ENCODE assay signal across 29 mouse cellular contexts in genomic region chr4:68926091-68926490, GRCm38 (mm10). TPM values are rescaled to one million over a fixed set of nuclear protein-coding genes. Genes with fewer than 3 reads are reported as not detected.
DNase-seq lines count a peak whose midpoint lies in the region; ATAC-seq and TF ChIP-seq lines count a peak whose summit lies in the region.
"Had no signal": no experiment of that assay in that cellular context is flagged by ENCODE, and none has a peak within 500 bp of the region (broad histone marks: within the 10 kb centered on the region; RNA-seq: fewer than 3 reads in every experiment).

No protein-coding gene starts in this region.

- 85% methylated on average over 2 of the region's 2 CpGs for WGBS in midbrain, embryonic 11.5 days
- WGBS in midbrain, embryonic 10.5 days, result 79% methylated on average over 2 of the region's 2 CpGs
- WGBS in embryonic facial prominence, embryonic 15.5 days, result 43% methylated on average over 2 of the region's 2 CpGs
- WGBS in midbrain, embryonic 13.5 days, result 65% methylated on average over 2 of the region's 2 CpGs
- 55% methylated on average over 2 of the region's 2 CpGs for WGBS in midbrain, embryonic 16.5 days
- WGBS in kidney, embryonic 15.5 days, result 66% methylated on average over 2 of the region's 2 CpGs

- peak; percentile 63; the same call in 1 of the 2 replicates for ATAC-seq in midbrain, embryonic 11.5 days (ENCODE audit: low FRiP score)
- ATAC-seq in embryonic facial prominence, embryonic 15.5 days (ENCODE audit: insufficient number of reproducible peaks, low FRiP score, low TSS enrichment, low read depth), result 0 out of 2 replicates have a peak, but pooled peaks have one; percentile 65
- ATAC-seq in midbrain, embryonic 13.5 days, result peak; percentile 76
- peak; percentile 68 for ATAC-seq in midbrain, embryonic 16.5 days
- no peak for ATAC-seq in kidney, embryonic 15.5 days (replicated peaks; ENCODE audit: low FRiP score)
- ATAC-seq: CD4-positive, CD25-positive, alpha-beta regulatory T cell, adult 4 months; forebrain, embryonic 15.5 days; hindbrain, postnatal 0 days; inflammation-experienced regulatory T-cells, adult 6 months had no signal

- no peaks in the 10 kb centered on the region for H3K9me3 ChIP-seq in midbrain, embryonic 11.5 days (ENCODE audit: control insufficient read depth, low read length)
- H3K9me3 ChIP-seq in midbrain, embryonic 10.5 days (replicated peaks), result no peaks in the 10 kb centered on the region
- H3K9me3 ChIP-seq in embryonic facial prominence, embryonic 15.5 days (replicated peaks), result no peaks in the 10 kb centered on the region
- H3K9me3 ChIP-seq in midbrain, embryonic 13.5 days, result no peaks in the 10 kb centered on the region
- no peaks in the 10 kb centered on the region for H3K9me3 ChIP-seq in midbrain, embryonic 16.5 days (replicated peaks; ENCODE audit: control insufficient read depth, low read length, poor library complexity, severe bottlenecking)
- H3K9me3 ChIP-seq in kidney, embryonic 15.5 days (replicated peaks), result no peaks in the 10 kb centered on the region
- H3K9me3 ChIP-seq: forebrain, embryonic 12.5 days; forebrain, embryonic 15.5 days; heart, embryonic 12.5 days; heart, embryonic 15.5 days had no signal

- no peaks in the 10 kb centered on the region for H3K36me3 ChIP-seq in midbrain, embryonic 11.5 days (ENCODE audit: control insufficient read depth, insufficient read depth, low read length)
- no peaks in the 10 kb centered on the region for H3K36me3 ChIP-seq in midbrain, embryonic 10.5 days
- no peaks in the 10 kb centered on the region for H3K36me3 ChIP-seq in embryonic facial prominence, embryonic 15.5 days
- H3K36me3 ChIP-seq in midbrain, embryonic 13.5 days, result no peaks in the 10 kb centered on the region
- H3K36me3 ChIP-seq in midbrain, embryonic 16.5 days (ENCODE audit: control insufficient read depth, insufficient read depth, low read length), result no peaks in the 10 kb centered on the region
- H3K36me3 ChIP-seq in kidney, embryonic 15.5 days, result no peaks in the 10 kb centered on the region
- H3K36me3 ChIP-seq: forebrain, embryonic 12.5 days; forebrain, embryonic 15.5 days; heart, embryonic 12.5 days; heart, embryonic 15.5 days had no signal

- no peak for DNase-seq in midbrain, embryonic 11.5 days (ENCODE audit: low spot score, missing footprints)
- DNase-seq in midbrain, embryonic 10.5 days (ENCODE audit: low spot score), result no peak
- DNase-seq in layer of hippocampus, adult 2 months (ENCODE audit: low spot score in 2 of 2), result no peak
- DNase-seq: adrenal gland, adult 2 months; adrenal gland, postnatal 14 days; cerebellum, adult 11-12 months; cerebellum, adult 8-10 months; cerebellum, postnatal 10 days; cerebellum, postnatal 36 days; embryo, embryonic 11 days; gastrocnemius, adult 2 months; gastrocnemius, postnatal 14 days; heart, adult 18-20 months; heart, postnatal 10 days; heart, postnatal 4 days had no signal

- no peak overlapping the region for H3K4me3 ChIP-seq in midbrain, embryonic 11.5 days (ENCODE audit: low read depth, low read length)
- H3K4me3 ChIP-seq in midbrain, embryonic 10.5 days, result no peak overlapping the region
- H3K4me3 ChIP-seq in embryonic facial prominence, embryonic 15.5 days (replicated peaks), result no peak overlapping the region
- H3K4me3 ChIP-seq in midbrain, embryonic 13.5 days (replicated peaks), result no peak overlapping the region
- no peak overlapping the region for H3K4me3 ChIP-seq in midbrain, embryonic 16.5 days (ENCODE audit: low read depth, low read length)
- no peak overlapping the region for H3K4me3 ChIP-seq in layer of hippocampus, adult 2 months
- no peak overlapping the region for H3K4me3 ChIP-seq in kidney, embryonic 15.5 days (replicated peaks)
- H3K4me3 ChIP-seq: erythroblast, embryonic 14.5 days; forebrain, embryonic 12.5 days; forebrain, embryonic 15.5 days; gastrocnemius, adult 2 months; heart, embryonic 12.5 days; heart, embryonic 15.5 days had no signal

- TF ChIP-seq CTCF in layer of hippocampus, adult 2 months (conservative IDR thresholded peaks at IDR 0.05), result no peak

- no peak overlapping the region for H3K4me2 ChIP-seq in midbrain, embryonic 11.5 days
- no peak overlapping the region for H3K4me2 ChIP-seq in embryonic facial prominence, embryonic 15.5 days (replicated peaks)
- H3K4me2 ChIP-seq in midbrain, embryonic 13.5 days (replicated peaks), result no peak overlapping the region
- no peak overlapping the region for H3K4me2 ChIP-seq in midbrain, embryonic 16.5 days (ENCODE audit: low read length)
- H3K4me2 ChIP-seq in kidney, embryonic 15.5 days, result no peak overlapping the region
- H3K4me2 ChIP-seq: forebrain, embryonic 12.5 days; forebrain, embryonic 15.5 days; heart, embryonic 12.5 days; heart, embryonic 15.5 days; hindbrain, embryonic 14.5 days had no signal

- H3K4me1 ChIP-seq in midbrain, embryonic 11.5 days (ENCODE audit: control insufficient read depth, insufficient read depth, low read length), result no peaks in the 10 kb centered on the region
- H3K4me1 ChIP-seq in midbrain, embryonic 10.5 days, result no peaks in the 10 kb centered on the region
- H3K4me1 ChIP-seq in embryonic facial prominence, embryonic 15.5 days, result no peaks in the 10 kb centered on the region
- no peaks in the 10 kb centered on the region for H3K4me1 ChIP-seq in midbrain, embryonic 13.5 days (replicated peaks)
- no peaks in the 10 kb centered on the region for H3K4me1 ChIP-seq in midbrain, embryonic 16.5 days (ENCODE audit: control insufficient read depth, insufficient read depth, low read length)
- H3K4me1 ChIP-seq in kidney, embryonic 15.5 days, result no peaks in the 10 kb centered on the region
- H3K4me1 ChIP-seq: forebrain, embryonic 12.5 days; forebrain, embryonic 15.5 days; heart, embryonic 12.5 days; heart, embryonic 15.5 days had no signal

- no peaks in the 10 kb centered on the region for H3K27me3 ChIP-seq in midbrain, embryonic 11.5 days (ENCODE audit: control insufficient read depth, insufficient read depth, low read length)
- H3K27me3 ChIP-seq in midbrain, embryonic 10.5 days (ENCODE audit: low read depth, poor library complexity, severe bottlenecking), result no peaks in the 10 kb centered on the region
- H3K27me3 ChIP-seq in embryonic facial prominence, embryonic 15.5 days, result no peaks in the 10 kb centered on the region
- no peaks in the 10 kb centered on the region for H3K27me3 ChIP-seq in midbrain, embryonic 13.5 days
- H3K27me3 ChIP-seq in midbrain, embryonic 16.5 days (ENCODE audit: control insufficient read depth, insufficient read depth, low read depth, low read length), result no peaks in the 10 kb centered on the region
- H3K27me3 ChIP-seq in kidney, embryonic 15.5 days, result no peaks in the 10 kb centered on the region
- H3K27me3 ChIP-seq: forebrain, embryonic 12.5 days; forebrain, embryonic 15.5 days; heart, embryonic 12.5 days; heart, embryonic 15.5 days had no signal

- H3K27ac ChIP-seq in midbrain, embryonic 11.5 days (ENCODE audit: low read depth, low read length), result no peak overlapping the region
- H3K27ac ChIP-seq in midbrain, embryonic 10.5 days (replicated peaks), result no peak overlapping the region
- H3K27ac ChIP-seq in embryonic facial prominence, embryonic 15.5 days (replicated peaks), result no peak overlapping the region
- H3K27ac ChIP-seq in midbrain, embryonic 13.5 days, result no peak overlapping the region
- no peak overlapping the region for H3K27ac ChIP-seq in midbrain, embryonic 16.5 days (ENCODE audit: low read length)
- no peak overlapping the region for H3K27ac ChIP-seq in layer of hippocampus, adult 2 months
- H3K27ac ChIP-seq in kidney, embryonic 15.5 days, result no peak overlapping the region
- H3K27ac ChIP-seq: forebrain, embryonic 12.5 days; forebrain, embryonic 15.5 days; gastrocnemius, adult 2 months; heart, embryonic 15.5 days; hindbrain, embryonic 14.5 days; hindbrain, postnatal 0 days had no signal

- no peak overlapping the region for H3K9ac ChIP-seq in midbrain, embryonic 11.5 days (ENCODE audit: low read length)
- no peak overlapping the region for H3K9ac ChIP-seq in embryonic facial prominence, embryonic 15.5 days
- H3K9ac ChIP-seq in midbrain, embryonic 13.5 days (replicated peaks), result no peak overlapping the region
- H3K9ac ChIP-seq in midbrain, embryonic 16.5 days (ENCODE audit: low read depth, low read length), result no peak overlapping the region
- no peak overlapping the region for H3K9ac ChIP-seq in kidney, embryonic 15.5 days
- H3K9ac ChIP-seq: forebrain, embryonic 12.5 days; forebrain, embryonic 15.5 days; heart, embryonic 12.5 days; heart, embryonic 15.5 days; hindbrain, embryonic 14.5 days had no signal

RNA-seq across cellular contexts. Expression of gene Brinp1, which starts 28.1 kb away (rescaled TPM):
- 7.8 and 9.4 TPM in 2 replicates for polyA plus RNA-seq in midbrain, embryonic 11.5 days (2014; fragmentation: Nextera tagmentation; extraction: Ambion mirVana)
- polyA plus RNA-seq in midbrain, embryonic 10.5 days (2016; fragmentation: Nextera tagmentation; extraction: Ambion mirVana), result 1.8 and 6.0 TPM in 2 replicates
- 9.0 and 11.0 TPM in 2 replicates for polyA plus RNA-seq in embryonic facial prominence, embryonic 15.5 days (2015; fragmentation: Nextera tagmentation; extraction: Ambion mirVana)
- polyA plus RNA-seq in midbrain, embryonic 13.5 days (2015; fragmentation: Nextera tagmentation; extraction: Ambion mirVana), result 25.9 and 31.4 TPM in 2 replicates
- 66.6 and 70.7 TPM in 2 replicates for polyA plus RNA-seq in midbrain, embryonic 16.5 days (2015; fragmentation: Nextera tagmentation; extraction: Ambion mirVana)
- 100 to 1,000 TPM; 204 to 210 TPM for total RNA-seq in layer of hippocampus, adult 2 months (2021)
- 6.8 and 7.3 TPM in 2 replicates for polyA plus RNA-seq in kidney, embryonic 15.5 days (2015; fragmentation: Nextera tagmentation; extraction: Ambion mirVana)
- total RNA-seq: gastrocnemius, adult 2 months; MEL had no signal
- polyA plus RNA-seq: CD4-positive, CD25-positive, alpha-beta regulatory T cell, adult 4 months; erythroblast, embryonic 14.5 days; inflammation-experienced regulatory T-cells, adult 6 months had no signal
